In the genomic region with DNA sequence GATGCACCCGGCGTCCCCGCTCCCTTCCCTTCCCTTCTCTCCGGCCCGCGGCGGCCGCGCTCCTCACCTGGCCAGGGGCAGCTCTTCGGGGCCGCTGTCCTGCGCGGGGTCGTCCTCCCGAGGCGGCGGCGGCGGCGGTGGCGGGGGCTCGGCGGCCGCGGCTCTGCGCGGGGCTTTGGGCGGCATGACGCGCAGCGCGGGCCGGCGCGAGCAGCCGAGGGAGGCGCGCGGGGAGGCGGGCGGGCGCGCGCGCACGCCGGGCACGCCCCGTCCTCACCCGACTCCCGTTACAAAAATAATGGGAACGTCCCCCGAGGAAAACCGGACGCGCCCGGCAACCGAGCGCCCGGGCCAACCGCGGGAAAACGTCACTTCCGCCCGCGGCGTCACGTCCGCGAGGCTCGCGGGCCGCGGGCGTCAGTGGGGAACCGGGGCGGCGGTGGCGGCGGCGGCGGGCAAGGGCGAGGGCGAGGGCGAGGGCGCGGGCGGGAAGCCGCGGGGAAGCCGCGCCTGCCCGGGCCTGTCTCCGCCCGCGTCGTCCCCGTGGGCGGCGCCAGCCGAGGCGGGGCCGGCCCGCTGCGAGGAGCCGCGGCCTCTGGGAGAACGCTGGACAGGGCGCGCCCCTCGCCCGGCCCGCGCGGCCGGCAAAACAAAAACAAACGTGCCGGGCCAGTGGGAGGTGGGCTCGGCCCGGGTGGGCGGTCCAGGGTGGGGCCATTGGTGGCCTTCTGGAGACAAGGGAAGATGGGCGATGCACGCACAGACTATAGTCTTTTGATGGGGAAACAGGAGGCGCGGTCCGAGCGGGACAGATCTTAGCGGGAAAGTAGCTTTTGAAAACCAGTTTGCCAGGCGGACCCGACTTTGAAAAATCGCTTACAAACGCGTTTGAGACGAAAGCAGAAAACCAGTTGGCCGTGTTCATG, we compare ENCODE assay signal across 8 mouse cellular contexts. TPM values are rescaled to one million over a fixed set of nuclear protein-coding genes. Genes with fewer than 3 reads are reported as not detected.
DNase-seq lines count a peak whose midpoint lies in the region; ATAC-seq and TF ChIP-seq lines count a peak whose summit lies in the region.

Gene Rb1 (minus strand): TSS at position 367 of the 926 bp plus-strand sequence.

- H3K9ac ChIP-seq in ES-E14 (ENCODE audit: insufficient read depth, low read depth, low read length, poor library complexity, severe bottlenecking): peak within 1 kb of the TSS; percentile 80
- H3K9ac ChIP-seq in forebrain, postnatal 0 days: peak within 1 kb of the TSS; percentile 85
- H3K9ac ChIP-seq in lung, embryonic 16.5 days (ENCODE audit: low read length): peak within 1 kb of the TSS; percentile 73

- peak within 1 kb of the TSS; percentile 66 for H3K4me2 ChIP-seq in forebrain, postnatal 0 days (ENCODE audit: low read depth)
- peak within 1 kb of the TSS; percentile 91 for H3K4me2 ChIP-seq in lung, embryonic 16.5 days (ENCODE audit: low read depth, low read length)

- ATAC-seq in forebrain, postnatal 0 days: peak; percentile 86
- ATAC-seq in lung, embryonic 16.5 days (ENCODE audit: low read depth): peak; percentile 96

- no peaks in the 10 kb centered on the region for H3K9me3 ChIP-seq in ES-E14 (ENCODE audit: control insufficient read depth, insufficient read depth, low read depth, low read length)
- no peaks in the 10 kb centered on the region for H3K9me3 ChIP-seq in forebrain, postnatal 0 days (ENCODE audit: low read length)
- no peaks in the 10 kb centered on the region for H3K9me3 ChIP-seq in lung, embryonic 16.5 days (ENCODE audit: control insufficient read depth, low read length)

- WGBS in forebrain, postnatal 0 days: 1% methylated on average over 81 of the region's 135 CpGs
- WGBS in lung, embryonic 16.5 days: under 1% methylated on average over 65 of the region's 135 CpGs

- in situ Hi-C loops in ES-E14 (cut with MboI; ENCODE audit: low sequenced_read_pairs in 2 of 2, unreplicated experiment in 2 of 2): no loop called here

- TF ChIP-seq CTCF in forebrain, postnatal 0 days (IDR thresholded peaks at IDR 0.05; ENCODE audit: low read depth): no peak

- peak within 1 kb of the TSS; percentile 76 to 91 for H3K4me3 ChIP-seq in ES-E14 (ENCODE audit: insufficient read depth in 1 of 2, low read depth in 1 of 2, low read length in 2 of 2, poor library complexity in 1 of 2, severe bottlenecking in 1 of 2)
- H3K4me3 ChIP-seq in forebrain, postnatal 0 days (ENCODE audit: low read depth, low read length): peak within 1 kb of the TSS; percentile 97
- H3K4me3 ChIP-seq in lung, embryonic 16.5 days (ENCODE audit: low read length): peak within 1 kb of the TSS; percentile 88

- peaks cover 0 to 9% of the 10 kb centered on the region in 2 experiments; a peak in 2 of 4 replicates for H3K4me1 ChIP-seq in ES-E14 (ENCODE audit: control insufficient read depth in 2 of 2, insufficient read depth in 2 of 2, low read length in 2 of 2, poor library complexity in 1 of 2)
- 0 out of 2 replicates have a peak, but pooled peaks cover 13% of the 10 kb centered on the region for H3K4me1 ChIP-seq in forebrain, postnatal 0 days (ENCODE audit: insufficient read depth)
- peaks cover 4% of the 10 kb centered on the region for H3K4me1 ChIP-seq in lung, embryonic 16.5 days (replicated peaks; ENCODE audit: control insufficient read depth, insufficient read depth, low read length)

- H3K27ac ChIP-seq in ES-E14 (ENCODE audit: insufficient read depth, low read depth, low read length, poor library complexity, severe bottlenecking): peak within 1 kb of the TSS; percentile 63; the same call in 1 of the 2 replicates
- H3K27ac ChIP-seq in forebrain, postnatal 0 days (ENCODE audit: low read depth, low read length): peak within 1 kb of the TSS; percentile 93
- H3K27ac ChIP-seq in lung, embryonic 16.5 days (ENCODE audit: low read length): peak within 1 kb of the TSS; percentile 90

- H3K36me3 ChIP-seq in ES-E14 (ENCODE audit: control insufficient read depth, insufficient read depth, low read length, poor library complexity, severe bottlenecking): no peaks in the 10 kb centered on the region
- H3K36me3 ChIP-seq in forebrain, postnatal 0 days (ENCODE audit: insufficient read depth): no peaks in the 10 kb centered on the region
- no peaks in the 10 kb centered on the region for H3K36me3 ChIP-seq in lung, embryonic 16.5 days (ENCODE audit: control insufficient read depth, insufficient read depth, low read length)

- H3K27me3 ChIP-seq in forebrain, postnatal 0 days (ENCODE audit: insufficient read depth, low read length): no peaks in the 10 kb centered on the region
- H3K27me3 ChIP-seq in lung, embryonic 16.5 days (ENCODE audit: control insufficient read depth, insufficient read depth, low read depth, low read length): no peaks in the 10 kb centered on the region

- peak; percentile 39 for DNase-seq in ES-E14 (ENCODE audit: low read depth, low spot score)
- DNase-seq in cerebellum, adult 18-20 months: peak; percentile 82 to 89
- DNase-seq in forebrain, postnatal 0 days: peak; percentile 89
- DNase-seq in heart, postnatal 4 days: peak; percentile 86
- DNase-seq in layer of hippocampus, adult 9-10 months (ENCODE audit: low spot score): peak; percentile 37
- DNase-seq in ovary, adult 18-20 months (ENCODE audit: low spot score): peak; percentile 82
- peak; percentile 82 for DNase-seq in thymus, postnatal 0 days (ENCODE audit: low spot score)

TF ChIP-seq in ES-E14, 5 proteins besides CTCF, POLR2A, EP300 and RAD21:
- TF ChIP-seq HCFC1 (IDR thresholded peaks at IDR 0.05; ENCODE audit: borderline replicate concordance, insufficient read depth, low read length): no peak
- TF ChIP-seq MAFK (IDR thresholded peaks at IDR 0.05; ENCODE audit: insufficient read depth, low read depth, low read length): no peak
- no peak for TF ChIP-seq ZC3H11A (IDR thresholded peaks at IDR 0.05; ENCODE audit: borderline replicate concordance, low read depth, low read length)
- no peak for TF ChIP-seq ZNF384 (IDR thresholded peaks at IDR 0.05; ENCODE audit: low read depth, low read length)
- TF ChIP-seq CHD2 (IDR thresholded peaks at IDR 0.05; ENCODE audit: low read depth, low read length): no peak

RNA-seq across cellular contexts. Expression of gene Rb1, which starts in this region (rescaled TPM):
- 4.7 and 8.1 TPM in 2 replicates for total RNA-seq in ES-E14 (2012; rRNA removed)
- total RNA-seq in forebrain, postnatal 0 days (2014; rRNA removed): 27.9 and 37.9 TPM in 2 replicates
- polyA plus RNA-seq in forebrain, postnatal 0 days (2015; fragmentation: Nextera tagmentation; extraction: Ambion mirVana): 16.2 and 20.6 TPM in 2 replicates
- 10 to 100 TPM; 16.9 to 19.2 TPM for total RNA-seq in heart, postnatal 4 days (2021)
- polyA plus RNA-seq in lung, embryonic 16.5 days (2015; fragmentation: Nextera tagmentation; extraction: Ambion mirVana): 14.4 and 15.6 TPM in 2 replicates
- polyA plus RNA-seq in thymus, postnatal 0 days (2015; fragmentation: Nextera tagmentation; extraction: Ambion mirVana): 51.7 and 54.3 TPM in 2 replicates

Comparison
In these comparisons a context has a peak if more than half of its experiments do, and no peak if none do; other contexts are left out.
1. Peak in every context shown above with its lines: DNase-seq, ATAC-seq, H3K4me3 ChIP-seq and H3K27ac ChIP-seq.
2. DNase-seq: peak in every context shown above with its lines; median percentile 89 in forebrain, postnatal 0 days; 86 in heart, postnatal 4 days; 86 in cerebellum, adult 18-20 months; 82 in ovary, adult 18-20 months; 82 in thymus, postnatal 0 days; 39 in ES-E14; 37 in layer of hippocampus, adult 9-10 months.